Mouse (Mus musculus) CH12.LX (cell line): ENCODE measurements around the gene Mlh1. TPM values are rescaled to one million over a fixed set of nuclear protein-coding genes. Genes with fewer than 3 reads are reported as not detected.

Experiments
- DNase-seq: peaks from one replicate; pipeline ENCODE4 v3.0.0-alpha.2; 2013; ENCODE audit errors: extremely low read depth
- H3K27ac ChIP-seq: 2 replicates; pipeline ENCODE4 v1.5.1; 2012; ENCODE audit warnings: low read depth, mild to moderate bottlenecking, control low read depth, moderate library complexity; ENCODE audit not compliant: insufficient read depth
- H3K27me3 ChIP-seq: replicated peaks from 2 replicates; pipeline ENCODE3; 2012; ENCODE audit warnings: inconsistent platforms
- H3K36me3 ChIP-seq, 2 experiments: replicated peaks in 1 of 2; 2 replicates each; pipeline versions ENCODE3 to v1.6.1; 2012; ENCODE audit warnings: inconsistent platforms in 1 of 2, low read length in 1 of 2, mild to moderate bottlenecking in 1 of 2, mixed read lengths in 1 of 2, moderate library complexity in 1 of 2; ENCODE audit not compliant: control insufficient read depth in 1 of 2, insufficient read depth in 1 of 2
- H3K4me1 ChIP-seq, 2 experiments: 2 replicates each; pipeline ENCODE4 v1.6.1; 2012; ENCODE audit warnings: inconsistent platforms in 1 of 2, moderate library complexity in 1 of 2; ENCODE audit not compliant: insufficient read depth in 2 of 2, control insufficient read depth in 1 of 2
- H3K4me2 ChIP-seq: 2 replicates; pipeline ENCODE4 v1.6.1; 2012; ENCODE audit warnings: low read depth, mild to moderate bottlenecking, control low read depth; ENCODE audit not compliant: poor library complexity, insufficient read depth, severe bottlenecking
- H3K4me3 ChIP-seq, 3 experiments: fragments of 150-350 bp in 1 of 3; sonication (generic) in 1 of 3; replicated peaks in 1 of 3; 2 replicates each; pipeline versions ENCODE3 to v1.5.1; 2011 to 2012; ENCODE audit warnings: low read depth in 2 of 3, low read length in 2 of 3, mild to moderate bottlenecking in 2 of 3, moderate library complexity in 2 of 3, control low read depth in 1 of 3, improper control_type of control experiment in 1 of 3, inconsistent platforms in 1 of 3, mixed read lengths in 1 of 3; ENCODE audit not compliant: poor library complexity in 1 of 3
- H3K79me2 ChIP-seq: replicated peaks from 2 replicates; pipeline ENCODE4 v1.6.1; 2012; ENCODE audit warnings: mild to moderate bottlenecking, moderate library complexity; ENCODE audit not compliant: control insufficient read depth, poor library complexity, insufficient read depth, severe bottlenecking; ENCODE audit errors: extremely low read depth
- H3K9ac ChIP-seq: 2 replicates; pipeline ENCODE4 v1.6.1; 2012; ENCODE audit warnings: low read depth, mild to moderate bottlenecking, control low read depth, moderate library complexity; ENCODE audit not compliant: insufficient read depth
- H3K9me3 ChIP-seq: replicated peaks from 2 replicates; pipeline ENCODE3; 2012; ENCODE audit warnings: low read length, inconsistent platforms, mixed read lengths
- CHD1 ChIP-seq: IDR thresholded peaks from 2 replicates; pipeline ENCODE4 v1.6.1; 2012; ENCODE audit warnings: low read depth, low read length, improper control_type of control experiment, inconsistent platforms
- E2F4 ChIP-seq: IDR thresholded peaks from 2 replicates; pipeline ENCODE4 v1.6.1; 2011; ENCODE audit warnings: low read depth, low read length, improper control_type of control experiment; ENCODE audit not compliant: insufficient replicate concordance
- ELF1 ChIP-seq: IDR thresholded peaks from 2 replicates; pipeline ENCODE4 v1.6.1; 2014; ENCODE audit warnings: low read depth, mild to moderate bottlenecking, inconsistent platforms, low read length, improper control_type of control experiment
- GABPA ChIP-seq: IDR thresholded peaks from 2 replicates; pipeline ENCODE4 v1.6.1; 2012; ENCODE audit warnings: low read depth, low read length, improper control_type of control experiment, inconsistent platforms; ENCODE audit not compliant: insufficient replicate concordance
- HCFC1 ChIP-seq: IDR thresholded peaks from 2 replicates; pipeline ENCODE4 v1.6.1; 2012; ENCODE audit warnings: low read depth, mild to moderate bottlenecking, inconsistent platforms, low read length, improper control_type of control experiment
- IRF4 ChIP-seq: IDR thresholded peaks from 2 replicates; pipeline ENCODE4 v1.6.1; 2014; ENCODE audit warnings: low read depth, mild to moderate bottlenecking, inconsistent platforms, low read length, improper control_type of control experiment
- MAZ ChIP-seq: IDR thresholded peaks from 2 replicates; pipeline ENCODE4 v1.6.1; 2012; ENCODE audit warnings: low read depth, mild to moderate bottlenecking, inconsistent platforms, low read length, improper control_type of control experiment, moderate library complexity
- NRF1 ChIP-seq: IDR thresholded peaks from 2 replicates; pipeline ENCODE4 v1.6.1; 2014; ENCODE audit warnings: low read depth, mild to moderate bottlenecking, inconsistent platforms, low read length, improper control_type of control experiment, moderate library complexity
- POLR2AphosphoS2 ChIP-seq: IDR thresholded peaks from 2 replicates; pipeline ENCODE4 v1.6.1; 2011; ENCODE audit warnings: low read depth, low read length, improper control_type of control experiment
- RAD21 ChIP-seq: IDR thresholded peaks from 2 replicates; pipeline ENCODE4 v1.6.1; 2011; ENCODE audit warnings: low read depth, mild to moderate bottlenecking, low read length, improper control_type of control experiment, moderate library complexity
- RCOR1 ChIP-seq: conservative IDR thresholded peaks from 2 replicates; pipeline ENCODE4 v1.6.1; 2012; ENCODE audit warnings: low read depth, mild to moderate bottlenecking, inconsistent platforms, low read length, improper control_type of control experiment
- SIN3A ChIP-seq: IDR thresholded peaks from 2 replicates; pipeline ENCODE4 v1.6.1; 2012; ENCODE audit warnings: low read length, improper control_type of control experiment, inconsistent platforms
- SMC3 ChIP-seq: IDR thresholded peaks from 2 replicates; pipeline ENCODE4 v1.6.1; 2011; ENCODE audit warnings: low read depth, low read length, improper control_type of control experiment
- TBP ChIP-seq: conservative IDR thresholded peaks from 2 replicates; pipeline ENCODE4 v1.6.1; 2011; ENCODE audit warnings: low read depth, low read length, improper control_type of control experiment
- TCF12 ChIP-seq: IDR thresholded peaks from 2 replicates; pipeline ENCODE4 v1.6.1; 2014; ENCODE audit warnings: low read depth, mild to moderate bottlenecking, inconsistent platforms, low read length, improper control_type of control experiment
- USF2 ChIP-seq: conservative IDR thresholded peaks from 2 replicates; pipeline ENCODE4 v1.6.1; 2011; ENCODE audit warnings: low read depth, low read length, improper control_type of control experiment
- ZC3H11A ChIP-seq: IDR thresholded peaks from 2 replicates; pipeline ENCODE4 v1.6.1; 2012; ENCODE audit warnings: low read depth, mild to moderate bottlenecking, inconsistent platforms, low read length, improper control_type of control experiment
- ZKSCAN1 ChIP-seq: IDR thresholded peaks from 2 replicates; pipeline ENCODE4 v1.6.1; 2012; ENCODE audit warnings: low read depth, inconsistent platforms, low read length, improper control_type of control experiment, borderline replicate concordance
- ZMIZ1 ChIP-seq: IDR thresholded peaks from 2 replicates; pipeline ENCODE4 v1.6.1; 2012; ENCODE audit warnings: low read depth, mild to moderate bottlenecking, inconsistent platforms, low read length, improper control_type of control experiment
- ZNF384 ChIP-seq: IDR thresholded peaks from 2 replicates; pipeline ENCODE4 v1.6.1; 2012; ENCODE audit warnings: low read depth, low read length, improper control_type of control experiment, inconsistent platforms
- dilution Hi-C: fragments of 300-500 bp; cut with MboI; formaldehyde crosslinking; loops from 2 replicates; pipeline ENCODE4 v1.14.3; 2020; ENCODE audit warnings: low sequenced_read_pairs; ENCODE audit not compliant: extremely low pct_unique_long_range_greater_than_20kb, extremely low pct_ligation_motif_present
- in situ Hi-C: fragments of 300-500 bp; cut with MboI; formaldehyde crosslinking; loops from 3 replicates; pipeline ENCODE4 v1.14.3; 2019; ENCODE audit warnings: low sequenced_read_pairs, low pct_ligation_motif_present, low pct_unique_long_range_greater_than_20kb, mixed read lengths
- polyA plus RNA-seq: library from polyadenylated mRNA; unstranded; fragments of >175 nt; gene quantifications from 2 replicates; pipeline ENCODE4 v1.2.1, GENCODE M21; 2012; ENCODE audit warnings: low read depth; ENCODE audit not compliant: insufficient read length
- total RNA-seq, 2 experiments: library from RNA; depleted of rRNA; stranded (reverse); fragments of 300-350 nt in 1 of 2; fragments of >200 nt in 1 of 2; gene quantifications; 2 replicates each; pipeline ENCODE4 v1.2.3; 2012 to 2014

The Mlh1 gene
- total and polyA plus RNA-seq, 3 experiments = 25.7 to 57.9 (median 50.2) TPM

DNA sequence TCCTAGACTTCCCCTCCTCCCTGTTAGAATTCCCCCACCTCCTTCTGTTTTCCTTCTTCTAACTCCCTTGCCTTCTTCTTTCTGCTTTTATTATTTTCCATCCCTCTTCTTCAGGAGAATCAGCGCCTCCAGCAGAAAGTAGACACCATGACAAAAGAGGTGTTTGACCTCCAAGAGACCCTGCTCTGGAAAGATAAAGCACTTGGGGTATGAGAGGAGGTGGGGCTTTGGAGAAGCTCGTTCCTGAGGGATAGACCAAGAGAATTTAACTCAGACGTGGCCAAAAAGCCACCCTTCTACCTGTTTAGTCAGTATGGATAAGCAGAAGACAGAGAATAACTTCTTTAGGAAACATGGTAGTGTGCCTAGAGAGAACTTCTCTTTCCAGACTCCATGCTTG lies 63.9 kb downstream of the Mlh1 start:
- H3K79me2 ChIP-seq = no peaks in the 10 kb centered on the region
- peaks cover 6 to 29% of the 10 kb centered on the region in 2 experiments for H3K36me3 ChIP-seq
- in situ Hi-C loops = no loop called here
- H3K9me3 ChIP-seq = no peaks in the 10 kb centered on the region
- dilution Hi-C loops = no loop called here
- H3K4me3 ChIP-seq = no peak overlapping the region
- TF ChIP-seq SIN3A = no peak
- no peak for TF ChIP-seq HCFC1
- no peak for TF ChIP-seq POLR2AphosphoS2
- no peak for TF ChIP-seq CHD1
- TF ChIP-seq ZNF384 = no peak
- H3K27ac ChIP-seq = no peak overlapping the region
- no peak for DNase-seq
- H3K9ac ChIP-seq = no peak overlapping the region
- H3K27me3 ChIP-seq = no peaks in the 10 kb centered on the region
- peaks cover 3 to 15% of the 10 kb centered on the region in 2 experiments; a peak in 2 of 4 replicates for H3K4me1 ChIP-seq
- no peak overlapping the region for H3K4me2 ChIP-seq

DNA sequence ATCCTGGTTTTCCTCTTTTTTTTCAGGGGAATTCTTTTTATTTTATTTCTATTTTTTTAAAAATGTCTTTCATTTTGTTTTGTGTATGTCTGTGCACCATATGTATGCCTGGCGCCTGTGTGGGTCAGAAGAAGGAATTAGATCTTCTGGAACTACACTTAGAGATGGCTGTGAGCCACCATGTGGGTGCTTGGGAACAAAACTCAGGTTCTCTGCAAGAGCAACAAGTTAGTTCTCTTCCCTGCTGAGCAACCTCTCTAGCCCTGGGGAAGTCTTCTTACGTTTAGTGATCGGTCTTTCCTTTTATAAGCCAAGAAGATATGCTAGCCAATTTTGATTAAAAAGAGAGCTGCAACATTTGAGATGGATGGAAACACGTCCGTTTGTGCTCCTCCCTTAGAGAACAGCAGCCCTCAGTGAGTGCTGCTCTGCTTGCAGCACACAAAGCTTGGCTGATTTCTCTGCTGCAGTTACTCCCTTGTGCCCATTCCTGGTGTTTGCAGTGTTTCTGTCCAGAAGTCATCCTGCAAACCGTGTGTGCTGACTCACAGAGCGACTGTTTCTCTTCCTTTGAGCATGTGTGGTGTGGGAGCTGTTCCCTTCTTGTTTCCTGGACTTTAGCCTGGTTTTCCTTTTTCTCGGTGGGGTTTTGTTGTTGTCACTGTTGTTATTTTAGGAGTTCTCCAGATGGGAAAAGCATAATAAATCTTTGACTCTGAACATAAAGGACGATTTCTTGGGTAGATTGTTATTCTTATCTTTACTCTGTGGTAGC lies 66.8 kb downstream of the Mlh1 start:
- in situ Hi-C loops (no loop called here), dilution Hi-C loops (no loop called here)
- H3K36me3 ChIP-seq = peaks cover 8 to 36% of the 10 kb centered on the region in 2 experiments
- no peaks in the 10 kb centered on the region for H3K79me2 ChIP-seq
- no peak overlapping the region for H3K9ac ChIP-seq
- no peaks in the 10 kb centered on the region for H3K27me3 ChIP-seq
- TF ChIP-seq CHD1 (no peak), HCFC1 (no peak), TBP (no peak)
- H3K9me3 ChIP-seq = no peaks in the 10 kb centered on the region
- no peak overlapping the region for H3K4me2 ChIP-seq
- no peak overlapping the region for H3K4me3 ChIP-seq
- peaks cover 0 to 8% of the 10 kb centered on the region in 2 experiments; a peak in 1 of 4 replicates for H3K4me1 ChIP-seq
- no peak for DNase-seq
- no peak overlapping the region for H3K27ac ChIP-seq

DNA sequence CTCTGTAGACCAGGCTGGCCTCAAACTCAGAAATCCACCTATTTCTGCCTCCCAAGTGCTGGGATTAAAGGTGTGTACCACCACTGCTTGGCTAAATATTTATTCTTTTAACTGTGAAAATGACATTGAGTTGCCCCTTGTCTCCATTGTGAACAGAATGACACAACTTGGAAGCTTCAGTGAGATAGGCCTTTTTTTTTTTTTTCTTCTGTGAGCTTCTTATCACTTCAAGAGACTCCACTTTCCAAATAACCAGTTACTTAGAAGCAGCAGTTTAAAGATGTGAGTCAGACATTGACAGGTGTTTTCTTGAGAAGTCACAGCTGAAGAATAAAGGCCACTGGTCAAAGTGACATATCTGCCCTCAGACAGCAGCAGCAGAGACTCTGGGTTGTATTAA lies 71.4 kb downstream of the Mlh1 start:
- dilution Hi-C loops (no loop called here), in situ Hi-C loops (no loop called here)
- H3K36me3 ChIP-seq = peaks cover 2 to 26% of the 10 kb centered on the region in 2 experiments
- no peaks in the 10 kb centered on the region for H3K4me1 ChIP-seq
- no peak overlapping the region for H3K4me2 ChIP-seq
- no peak overlapping the region for H3K27ac ChIP-seq
- H3K9me3 ChIP-seq = no peaks in the 10 kb centered on the region
- no peaks in the 10 kb centered on the region for H3K79me2 ChIP-seq
- TF ChIP-seq E2F4 = no peak
- no peak for TF ChIP-seq MAZ
- no peak for TF ChIP-seq NRF1
- no peak for TF ChIP-seq ELF1
- no peak for TF ChIP-seq RAD21
- TF ChIP-seq ZC3H11A = no peak
- TF ChIP-seq POLR2AphosphoS2 = no peak
- TF ChIP-seq ZMIZ1 = no peak
- no peak for TF ChIP-seq USF2
- TF ChIP-seq ZKSCAN1 = no peak
- TF ChIP-seq TCF12 = no peak
- no peak for TF ChIP-seq IRF4
- no peak for TF ChIP-seq GABPA
- TF ChIP-seq SMC3 = no peak
- no peak for TF ChIP-seq RCOR1
- no peak overlapping the region for H3K4me3 ChIP-seq
- no peak for DNase-seq
- H3K9ac ChIP-seq = no peak overlapping the region
- H3K27me3 ChIP-seq = no peaks in the 10 kb centered on the region
